Mouse (Mus musculus) kidney, postnatal 25 days (tissue): ENCODE measurements around the gene Dpf3.

Experiments
- DNase-seq, 2 experiments: peaks; one replicate each; pipeline ENCODE4 v3.0.0; 2021; ENCODE audit warnings: mixed read lengths in 2 of 2

Gene Dpf3

DNA sequence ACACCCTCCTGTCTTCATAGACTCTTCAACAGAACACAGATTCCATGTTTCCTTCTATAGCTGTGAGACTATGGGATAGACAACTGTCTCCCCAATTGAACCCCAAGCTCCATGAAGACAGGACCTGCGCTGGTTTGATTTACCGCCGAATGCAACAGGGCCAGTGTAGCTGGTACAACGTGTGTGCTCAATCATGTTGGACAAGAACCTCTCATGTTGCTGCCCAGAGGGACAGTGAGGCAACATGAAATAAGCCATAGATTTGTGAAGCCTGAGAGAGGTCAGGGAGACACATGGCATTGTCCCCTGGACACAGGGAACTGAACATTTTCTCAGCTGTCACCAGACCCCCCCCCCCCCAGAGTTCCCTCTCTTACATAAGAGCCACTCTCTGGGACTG lies 21.5 kb downstream of the Dpf3 start:
- DNase-seq, result no peak

DNA sequence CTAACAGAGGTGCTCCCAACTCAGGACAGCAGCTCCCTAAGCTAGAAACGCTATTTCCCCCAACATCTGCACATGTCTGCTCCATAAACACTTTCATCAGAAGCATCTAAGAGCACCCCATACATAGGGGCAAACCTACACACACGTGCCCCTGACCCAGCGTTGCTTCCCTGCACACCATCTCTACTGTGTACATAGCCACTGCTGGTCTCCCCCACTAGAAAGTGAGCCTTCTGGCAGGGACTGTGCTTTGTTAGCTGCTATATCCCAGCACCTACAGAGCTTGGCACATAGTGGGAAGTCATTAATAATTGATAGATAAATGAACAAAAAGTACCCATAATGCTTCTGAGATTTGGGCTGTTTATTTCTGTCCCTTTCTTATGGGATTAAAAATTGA lies 27.2 kb downstream of the Dpf3 start:
- DNase-seq, result no peak

DNA sequence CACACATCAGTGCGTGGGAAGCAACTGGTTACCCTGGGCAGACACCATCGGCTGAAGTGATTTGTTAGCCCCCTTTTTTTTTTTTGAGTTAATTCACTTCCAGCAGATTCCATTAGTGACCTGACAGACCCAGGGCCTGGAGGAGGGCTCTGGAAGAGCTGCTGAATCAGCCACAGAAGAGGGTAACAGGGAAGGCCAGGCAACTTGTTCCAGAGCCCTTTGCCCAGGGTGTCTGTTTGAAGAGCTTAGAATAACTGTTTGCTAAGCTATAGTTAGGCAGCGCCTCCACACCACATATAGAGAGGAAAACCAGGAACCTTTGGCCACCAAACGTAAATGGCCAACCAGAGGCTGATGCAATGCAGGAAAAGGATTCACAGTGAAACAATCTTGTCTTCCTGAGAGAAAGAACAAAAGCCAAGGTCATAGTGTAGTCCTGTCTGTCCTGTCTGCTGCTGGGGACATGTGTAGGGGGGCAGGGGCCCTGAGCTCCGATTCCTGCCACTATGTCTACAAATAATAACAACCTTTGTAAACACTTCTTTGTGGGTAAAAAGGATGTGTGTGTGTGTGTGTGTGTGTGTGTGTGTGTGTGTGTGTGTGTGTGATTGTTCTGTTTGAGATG lies 32.7 kb downstream of the Dpf3 start:
- peak; percentile 35 to 77 for DNase-seq

DNA sequence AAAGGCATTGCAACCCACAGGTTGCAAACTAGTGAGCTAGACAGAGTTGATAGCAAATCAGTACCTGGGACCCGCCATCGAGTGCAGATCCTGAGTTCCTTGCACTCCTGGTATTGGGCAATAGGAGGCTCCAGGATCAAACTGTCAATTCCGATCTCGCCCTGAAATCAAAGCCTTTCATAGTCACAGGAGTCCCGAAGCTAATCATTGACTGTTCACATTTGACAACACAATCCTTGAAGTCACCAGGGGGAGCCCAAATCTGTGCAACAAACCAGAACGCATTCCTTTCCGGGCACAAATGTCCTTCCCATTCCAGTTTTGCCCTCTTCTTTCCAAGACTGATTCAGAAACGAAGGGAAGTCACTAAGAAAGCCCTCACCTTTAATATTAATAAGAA lies 35.7 kb downstream of the Dpf3 start:
- peak; percentile 40 to 41 for DNase-seq

DNA sequence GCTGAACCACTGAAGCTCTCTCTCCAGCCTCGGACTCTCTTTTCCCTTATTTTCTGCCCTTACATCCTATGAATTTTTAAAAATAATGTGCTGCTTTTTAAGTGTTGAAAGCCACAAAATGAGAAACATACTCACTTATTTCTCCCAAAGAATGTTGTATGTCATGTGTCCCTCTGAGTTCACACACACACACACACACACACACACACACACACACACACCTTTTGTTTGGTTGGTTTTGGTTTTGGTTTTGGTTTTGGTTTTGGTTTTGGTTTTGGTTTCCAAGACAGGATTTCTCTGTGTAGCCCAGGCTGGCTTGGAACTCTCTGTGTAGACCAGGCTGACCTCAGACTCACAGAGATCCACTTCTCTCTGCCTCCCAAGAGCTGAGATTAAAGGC lies 37.0 kb downstream of the Dpf3 start:
- DNase-seq, result no peak

DNA sequence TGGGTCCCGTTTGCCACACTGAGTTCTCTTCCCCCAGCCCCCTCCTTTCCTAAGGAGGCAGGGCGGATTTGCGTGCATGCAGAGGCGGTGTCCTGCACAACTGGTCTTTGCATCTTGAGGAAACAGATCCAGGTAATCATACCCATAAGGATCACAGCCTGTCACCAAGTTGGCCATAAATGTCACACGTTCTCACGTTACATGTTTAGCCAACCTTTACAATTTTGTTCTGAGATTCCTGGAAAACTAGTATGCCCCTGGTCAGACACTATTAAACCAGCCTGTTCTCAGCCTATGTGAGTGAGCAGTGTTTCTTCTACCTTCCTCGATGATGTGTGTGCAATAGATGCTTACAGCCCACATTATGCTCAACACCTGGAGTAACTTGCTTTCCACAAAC lies 38.3 kb downstream of the Dpf3 start:
- DNase-seq, result no peak

DNA sequence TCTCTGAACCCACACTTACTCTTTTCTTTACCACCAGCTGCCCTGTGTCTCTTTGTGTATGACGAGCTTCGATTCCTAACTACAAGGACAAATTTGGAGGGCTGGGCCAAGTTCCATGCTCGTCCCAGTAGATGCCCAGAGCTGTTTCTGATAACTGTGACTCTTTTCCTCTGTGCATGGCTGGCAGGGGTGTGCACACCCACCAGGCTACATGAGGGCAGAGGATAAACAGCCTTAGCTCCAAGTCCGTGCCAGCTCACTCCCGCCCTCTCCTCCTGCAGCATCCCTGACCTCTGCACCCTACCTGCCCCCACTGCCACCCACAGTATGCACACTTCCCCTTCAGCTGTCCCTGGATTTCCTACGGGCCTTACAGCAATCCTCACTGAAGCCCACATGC lies 41.9 kb downstream of the Dpf3 start:
- peak; percentile 48 to 80 for DNase-seq

DNA sequence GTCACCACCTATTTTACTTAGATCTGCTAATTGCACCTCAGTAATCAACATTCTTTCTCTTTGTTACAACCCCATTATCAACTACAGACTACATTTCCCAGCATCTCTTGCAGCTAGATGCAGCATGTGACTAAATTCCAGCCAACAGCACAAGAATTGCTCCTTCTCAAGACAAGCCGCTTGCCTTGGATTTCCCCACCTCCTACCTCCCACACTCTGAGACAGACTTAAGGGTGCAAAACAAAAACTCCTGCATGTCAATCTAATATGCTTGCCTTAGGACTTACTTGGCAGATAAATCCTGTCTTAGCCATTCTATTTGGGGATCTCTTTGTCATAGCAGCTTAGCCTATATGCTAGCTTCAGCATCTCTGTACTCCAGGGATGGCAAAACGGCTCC lies 43.1 kb downstream of the Dpf3 start:
- DNase-seq, result no peak

DNA sequence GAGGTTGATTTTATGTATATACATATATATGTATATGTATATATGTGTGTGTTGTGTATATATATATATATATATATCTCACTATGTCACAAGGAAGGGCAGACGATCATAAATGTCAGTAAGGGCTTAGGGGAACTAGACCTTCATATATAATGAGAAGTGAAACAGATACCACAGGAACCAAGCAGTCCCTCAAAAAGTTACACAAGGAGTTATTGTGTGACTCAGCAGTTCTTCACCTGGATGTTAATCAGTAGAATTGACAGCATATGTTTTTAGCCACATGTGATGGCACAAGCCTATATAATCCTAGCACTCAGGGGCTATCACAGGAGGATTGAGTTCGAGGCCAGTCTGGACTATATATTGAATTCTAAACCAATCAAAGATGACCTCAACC lies 49.5 kb downstream of the Dpf3 start:
- DNase-seq, result no peak

DNA sequence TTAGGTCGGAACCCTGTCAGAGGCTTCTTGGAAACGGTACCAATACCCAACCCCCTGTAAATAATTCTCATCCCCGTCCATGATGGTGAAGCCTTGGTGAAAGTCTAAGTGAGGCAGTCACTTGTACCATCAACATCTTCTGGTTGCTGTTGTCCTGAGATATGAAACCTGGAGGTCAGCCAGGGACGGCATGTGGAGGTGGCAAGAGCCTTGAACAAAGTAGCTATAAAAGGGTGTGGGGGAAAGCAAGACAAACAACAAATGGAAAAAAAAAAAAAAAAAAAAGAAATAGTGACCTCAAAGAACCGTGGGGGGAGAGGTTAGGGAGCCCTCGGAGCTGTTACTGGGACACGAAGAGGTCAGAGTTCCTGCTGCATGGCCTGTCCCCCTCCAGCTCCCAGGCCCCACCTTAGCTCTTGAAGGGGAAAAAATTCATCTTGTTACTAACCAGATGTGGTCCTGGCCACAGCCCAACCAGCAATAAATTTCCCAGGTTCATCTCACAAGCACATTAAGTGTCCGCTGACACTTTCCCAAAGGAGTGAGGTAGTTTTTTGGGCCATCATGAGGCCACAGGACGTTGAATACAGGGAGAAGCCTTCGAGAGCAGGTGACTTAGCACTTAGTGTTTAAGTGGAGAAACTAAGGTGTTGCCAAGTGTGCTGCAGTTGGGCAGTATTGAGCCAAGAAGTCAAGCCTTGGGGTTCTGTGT lies 53.4 kb downstream of the Dpf3 start:
- DNase-seq, result peak; percentile 20 to 41

DNA sequence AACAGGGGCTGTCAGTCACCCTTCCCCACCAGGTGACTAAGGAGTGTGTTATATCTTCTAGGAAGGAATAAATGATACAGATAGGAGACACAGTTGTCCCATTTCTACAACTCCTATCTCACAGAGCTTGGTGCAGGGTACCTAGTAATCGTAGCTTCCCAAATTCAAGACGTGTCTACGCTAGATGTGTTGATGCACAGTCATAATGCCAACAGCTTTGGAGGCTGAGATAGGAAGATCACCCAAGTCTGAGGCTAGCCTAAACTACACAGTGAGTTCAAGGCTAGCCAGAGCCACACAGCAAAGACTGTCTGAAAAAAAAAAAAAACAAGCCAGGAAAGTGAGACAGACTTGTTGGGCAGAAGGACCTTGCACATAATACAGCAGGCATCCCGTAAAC lies 54.1 kb downstream of the Dpf3 start:
- DNase-seq, result no peak

DNA sequence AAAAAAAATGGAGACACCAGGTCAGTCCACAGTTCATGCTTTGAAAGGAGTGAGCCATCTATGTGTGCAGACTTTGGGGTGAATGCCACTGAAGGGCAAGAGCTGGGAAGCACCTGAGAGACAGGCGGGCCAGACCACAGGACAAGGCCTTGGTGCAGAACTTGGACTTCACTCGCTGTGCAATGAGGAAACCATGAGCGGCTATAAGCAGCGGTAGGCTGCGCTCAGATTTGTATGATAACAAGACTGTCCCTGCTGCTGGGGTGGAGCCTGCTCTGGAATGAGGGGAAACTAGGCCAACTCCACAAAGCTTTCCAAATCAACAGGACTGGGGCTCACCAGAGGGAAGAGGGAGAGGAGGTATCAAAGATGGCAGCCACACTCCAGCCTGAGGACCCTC lies 57.3 kb downstream of the Dpf3 start:
- DNase-seq, result no peak

DNA sequence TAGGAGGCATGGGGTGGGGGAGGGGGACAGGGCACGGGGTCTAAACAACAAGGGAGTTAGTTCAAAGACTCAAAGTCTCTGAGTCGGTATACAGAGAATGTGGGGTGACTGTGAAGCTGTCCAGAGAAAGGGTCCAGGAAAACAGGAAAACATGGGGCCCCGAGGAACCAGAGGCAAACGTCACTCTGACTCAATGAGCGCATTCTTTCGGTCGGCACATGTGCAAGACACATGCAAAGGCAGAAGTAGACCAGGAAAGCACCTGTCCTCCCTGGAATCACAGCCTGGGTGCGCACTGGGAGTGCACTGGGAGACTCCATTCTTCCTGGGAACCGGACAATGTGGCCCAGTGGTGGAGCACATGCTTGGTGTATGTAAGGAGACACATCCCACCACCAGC lies 59.5 kb downstream of the Dpf3 start:
- no peak for DNase-seq

DNA sequence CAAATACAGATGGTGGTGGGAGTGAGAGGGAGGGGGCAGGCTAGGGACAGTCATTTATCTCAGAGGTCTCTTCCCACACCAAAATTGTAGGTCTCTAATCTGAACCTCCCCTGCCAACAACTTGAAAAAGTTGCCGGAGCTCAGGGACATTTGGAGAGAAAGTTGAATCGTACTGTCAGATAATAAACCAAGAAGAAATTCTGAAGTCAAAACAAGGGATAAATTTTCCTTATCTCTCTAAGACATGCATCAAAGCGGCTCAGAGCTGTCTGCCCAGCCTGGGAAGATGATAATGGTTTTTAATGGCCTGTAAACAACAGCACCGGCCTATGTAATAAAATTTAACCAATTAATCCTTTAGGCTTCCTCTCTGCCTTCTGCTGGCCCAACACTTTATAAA lies 59.9 kb downstream of the Dpf3 start:
- DNase-seq, result no peak

DNA sequence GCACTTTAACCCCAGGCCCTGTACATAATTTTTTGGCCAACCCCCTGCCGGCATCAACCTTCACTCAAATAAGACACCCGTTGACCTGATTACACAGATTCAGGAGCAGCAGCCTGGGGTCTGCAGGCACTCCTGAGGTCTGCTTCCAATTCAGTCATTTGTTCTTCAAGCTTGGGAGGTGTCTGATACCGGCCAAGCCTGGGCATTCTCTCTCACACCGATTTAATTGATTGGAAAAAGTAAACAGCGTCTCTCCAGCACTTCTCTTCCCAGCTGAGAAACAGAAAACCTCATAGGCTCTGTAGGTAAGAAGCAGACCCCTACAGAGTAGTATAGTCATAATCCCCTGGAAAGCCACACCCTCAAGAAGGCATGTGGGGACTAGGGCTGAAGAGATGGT lies 61.2 kb downstream of the Dpf3 start:
- no peak for DNase-seq

DNA sequence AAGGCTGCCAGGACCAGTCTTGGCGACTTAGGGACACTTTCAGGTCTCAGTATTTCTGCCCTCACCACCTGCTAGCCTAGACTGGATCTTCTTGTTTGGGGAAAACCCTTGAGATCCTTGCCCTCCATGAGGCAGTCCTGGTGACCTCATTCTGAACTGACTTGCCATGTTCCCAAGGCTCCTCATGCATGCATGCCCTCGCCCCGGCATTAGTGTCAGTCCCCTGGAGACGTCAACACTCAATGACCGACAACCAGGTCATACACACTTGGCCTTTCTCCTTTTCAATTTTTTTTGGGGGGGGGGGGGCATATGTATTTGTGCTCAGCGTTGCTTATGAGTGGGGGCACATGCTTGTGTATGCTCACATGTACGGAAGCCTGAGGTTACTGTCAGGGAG lies 61.8 kb downstream of the Dpf3 start:
- DNase-seq, result no peak

DNA sequence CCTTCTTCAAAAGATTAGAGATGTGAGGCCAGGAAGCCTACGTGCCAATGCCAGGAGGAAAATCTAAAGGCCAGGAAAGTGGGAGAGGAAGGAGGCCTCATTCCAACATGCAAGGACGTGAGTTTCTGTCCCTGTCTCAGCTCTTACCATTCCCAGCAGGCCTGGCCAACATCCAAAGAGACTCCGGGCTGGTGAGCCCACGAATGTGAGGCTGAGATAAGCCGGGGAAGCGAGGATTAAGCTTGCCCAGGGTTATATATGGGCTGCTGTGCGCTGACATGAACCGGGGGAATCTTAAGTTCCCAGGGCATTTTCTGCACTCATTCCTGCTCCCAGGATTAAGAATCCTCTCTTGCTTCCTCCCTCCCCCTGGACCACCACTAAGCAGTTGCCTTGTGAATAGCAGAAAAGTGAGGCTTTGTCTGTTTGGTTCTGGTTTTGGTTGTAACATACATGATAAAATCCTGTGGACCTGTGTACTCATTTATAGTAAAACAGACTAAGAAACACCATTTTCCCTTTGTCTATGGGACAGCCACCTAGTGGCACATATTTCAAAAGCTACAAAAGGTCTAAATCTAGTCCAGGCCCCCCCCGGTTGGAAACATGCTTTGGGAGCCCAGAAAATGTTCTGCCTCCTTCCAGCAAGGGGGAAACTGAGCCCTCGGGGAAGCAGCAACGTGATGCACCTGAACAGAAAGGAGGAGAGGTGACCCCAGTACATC lies 62.6 kb downstream of the Dpf3 start:
- peak in 1 of 2 experiments; percentile 15 for DNase-seq

DNA sequence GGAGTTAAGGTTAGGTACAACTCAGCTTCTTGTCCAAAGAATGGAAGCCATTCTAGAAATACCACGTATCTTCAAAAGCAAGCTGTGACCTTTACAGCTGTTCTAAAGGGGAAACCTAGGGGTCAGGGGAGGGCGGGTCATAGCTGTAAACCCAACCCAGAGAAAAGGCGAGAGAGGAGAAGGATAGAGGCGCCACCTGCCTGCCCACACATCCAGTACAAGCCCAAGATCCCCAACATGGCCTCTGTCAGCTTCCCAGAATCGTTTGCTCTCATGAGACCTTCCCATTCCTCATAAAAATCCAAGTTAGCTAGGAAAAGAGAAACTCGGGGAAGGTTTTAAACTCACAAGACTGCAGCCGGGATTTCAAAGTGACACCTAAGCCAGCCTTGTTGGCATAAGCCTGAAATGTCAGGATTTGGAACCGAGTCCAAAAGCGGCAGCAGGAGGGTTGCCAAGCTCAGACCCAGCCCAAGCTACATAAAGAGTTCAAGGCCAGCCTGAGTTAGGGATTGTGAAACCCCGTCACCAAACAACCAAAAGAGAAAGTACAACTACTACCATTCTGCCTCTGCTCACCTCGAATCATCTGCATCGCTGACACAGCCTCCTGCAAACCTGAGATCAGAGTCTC lies 63.3 kb downstream of the Dpf3 start:
- no peak for DNase-seq

DNA sequence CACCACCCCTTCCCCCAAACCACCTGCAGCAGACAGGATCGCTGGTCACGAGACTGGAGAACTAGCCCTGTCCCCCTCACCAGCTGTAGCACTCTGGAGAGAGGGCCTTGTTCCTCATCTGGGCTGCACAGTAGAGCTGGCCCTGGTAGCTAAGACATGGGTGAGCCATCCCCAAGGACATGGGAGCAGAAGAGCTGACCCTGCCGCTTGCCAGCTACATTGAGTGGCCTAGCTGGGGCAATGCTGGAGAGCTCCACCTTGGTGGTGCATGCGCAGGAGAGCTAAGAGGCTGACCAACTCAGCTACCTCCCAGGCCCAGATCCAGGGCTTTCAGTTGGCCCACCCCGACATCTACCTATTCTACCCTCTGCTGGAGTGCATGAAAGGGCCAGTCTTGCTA lies 67.2 kb downstream of the Dpf3 start:
- DNase-seq, result no peak

DNA sequence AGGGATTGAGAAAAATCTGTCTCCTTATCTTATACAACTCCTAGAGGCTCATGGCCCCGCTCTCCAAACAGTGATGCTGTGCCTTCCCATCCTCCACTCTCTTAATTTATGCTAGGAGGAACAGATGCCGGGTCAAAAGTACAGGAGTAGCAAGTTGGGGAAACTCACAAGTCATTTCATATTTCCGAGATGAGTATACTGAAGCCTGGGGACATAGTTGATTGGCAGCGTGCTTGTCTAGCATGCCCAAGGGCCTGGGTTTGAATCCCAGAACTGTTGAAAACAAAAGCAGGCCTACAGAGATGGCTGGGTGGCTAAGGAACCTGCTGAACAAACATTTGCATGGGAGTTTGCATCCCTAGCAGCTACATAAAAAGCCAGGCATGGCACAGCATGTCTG lies 72.3 kb downstream of the Dpf3 start:
- DNase-seq, result no peak

DNA sequence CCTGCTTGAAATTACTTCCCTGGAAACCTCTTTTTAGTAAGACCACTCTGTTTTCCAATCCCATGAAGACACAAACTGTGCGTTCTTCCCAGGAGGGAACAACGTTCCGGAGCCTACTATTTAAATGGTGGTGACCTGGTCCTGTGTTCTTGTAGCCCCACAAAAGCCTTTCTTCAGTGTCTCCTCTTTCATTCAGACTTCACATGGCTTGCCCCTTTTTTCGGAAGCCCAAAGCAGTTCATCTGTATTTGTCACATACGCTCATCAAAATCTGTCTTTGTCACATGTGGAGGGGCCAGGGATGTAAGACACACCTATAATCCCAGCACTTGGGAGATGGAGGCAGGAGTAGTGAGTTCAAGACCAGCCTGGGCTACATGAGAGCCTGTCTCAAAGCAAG lies 73.8 kb downstream of the Dpf3 start:
- no peak for DNase-seq

DNA sequence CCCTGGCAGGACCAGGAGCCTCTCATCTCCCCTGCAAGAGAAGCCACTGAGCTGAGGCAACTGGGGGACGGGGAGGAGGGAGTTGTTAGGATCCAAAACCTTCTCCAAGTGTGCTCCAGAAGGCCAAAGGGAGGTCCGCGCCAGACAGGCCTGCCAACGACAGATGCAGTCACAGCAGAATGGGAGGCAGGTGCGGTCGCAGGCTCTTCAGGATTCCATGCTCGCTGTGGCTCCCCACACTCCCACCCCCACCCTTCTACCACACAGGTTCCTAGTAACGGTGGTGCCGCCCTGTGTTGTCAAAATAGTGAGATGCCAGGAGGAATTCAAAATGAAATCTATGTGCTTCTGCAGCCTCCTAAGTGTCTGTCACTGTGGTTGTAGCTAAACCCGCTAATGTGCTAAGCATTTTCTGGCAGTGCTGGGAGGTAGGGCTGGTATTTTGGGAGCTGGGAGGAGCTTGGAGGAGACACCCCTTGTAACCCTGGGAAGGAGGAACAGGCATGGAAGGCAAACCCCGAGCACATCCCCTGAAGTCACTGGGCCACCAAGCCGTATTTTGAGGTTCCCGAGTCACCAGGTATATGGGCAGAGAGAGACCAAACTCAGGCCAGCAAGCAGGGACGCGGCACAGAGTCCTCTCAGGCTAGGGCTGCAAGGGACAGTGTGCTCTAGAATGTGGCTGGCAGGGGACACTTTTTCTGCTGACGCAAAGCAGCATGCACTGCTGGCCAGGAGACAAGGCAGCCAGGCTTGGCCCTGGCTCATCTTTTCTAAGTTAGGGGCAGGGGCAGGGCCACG lies 75.6 kb downstream of the Dpf3 start:
- DNase-seq, result peak in 1 of 2 experiments; percentile 50

DNA sequence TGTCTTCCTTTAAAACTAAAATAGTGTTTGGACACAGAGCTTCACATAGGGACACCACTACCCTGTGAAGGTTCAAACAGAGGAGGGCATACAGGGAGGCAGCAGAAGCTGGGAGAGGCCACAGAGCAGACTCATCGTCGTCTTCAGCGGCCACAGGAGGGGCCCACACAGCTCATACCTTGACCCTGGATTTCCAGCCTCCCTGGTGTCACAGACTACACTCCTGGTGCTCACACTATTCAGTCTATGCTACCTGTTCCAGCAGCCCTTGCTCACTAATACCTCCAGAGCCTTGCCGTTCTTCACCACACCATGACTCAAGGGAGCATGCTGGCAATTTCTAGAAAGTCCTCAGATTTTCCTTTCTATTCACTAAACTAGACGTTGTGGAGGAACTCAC lies 76.5 kb downstream of the Dpf3 start:
- DNase-seq, result no peak
